Mouse (Mus musculus) C2C12 (cell line): ENCODE measurements around the gene Clpb. TPM values are rescaled to one million over a fixed set of nuclear protein-coding genes. Genes with fewer than 3 reads are reported as not detected.

Experiments used
- H3K27me3 ChIP-seq: one replicate; pipeline ENCODE4 v1.6.1; 2011; ENCODE audit not compliant: control insufficient read depth, insufficient read depth, insufficient read length
- H3K36me3 ChIP-seq: one replicate; pipeline ENCODE4 v1.6.1; 2011; ENCODE audit not compliant: control insufficient read depth, insufficient read depth
- H3K4me3 ChIP-seq: one replicate; pipeline ENCODE4 v1.5.1; 2011; ENCODE audit warnings: mild to moderate bottlenecking, control low read depth; ENCODE audit not compliant: poor library complexity, insufficient read depth, severe bottlenecking
- H3K79me2 ChIP-seq: one replicate; pipeline ENCODE4 v1.6.1; 2011; ENCODE audit not compliant: control insufficient read depth, insufficient read depth
- H3K79me3 ChIP-seq: one replicate; pipeline ENCODE4 v1.6.1; 2011; ENCODE audit warnings: low read depth, control low read depth
- H3ac ChIP-seq: one replicate; pipeline ENCODE3; 2011; ENCODE audit warnings: low read depth; ENCODE audit not compliant: control insufficient read depth, insufficient read length
- CEBPB ChIP-seq: IDR thresholded peaks from one replicate; pipeline ENCODE4 v1.6.1; 2011; ENCODE audit warnings: low read depth, mild to moderate bottlenecking, control low read depth, moderate library complexity
- CTCF ChIP-seq: IDR thresholded peaks from one replicate; pipeline ENCODE4 v1.5.1; 2011; ENCODE audit not compliant: control insufficient read depth, insufficient read depth, insufficient read length
- FOSL1 ChIP-seq: IDR thresholded peaks from one replicate; pipeline ENCODE4 v1.8.0; 2011; ENCODE audit warnings: mild to moderate bottlenecking, low read length; ENCODE audit not compliant: poor library complexity, insufficient read depth, severe bottlenecking
- MAX ChIP-seq: IDR thresholded peaks from one replicate; pipeline ENCODE4 v1.6.1; 2011; ENCODE audit warnings: mild to moderate bottlenecking, control low read depth
- MYOD1 ChIP-seq: IDR thresholded peaks from one replicate; pipeline ENCODE4 v1.6.1; 2011; ENCODE audit warnings: low read depth; ENCODE audit not compliant: control insufficient read depth, insufficient read length
- MYOG ChIP-seq: IDR thresholded peaks from one replicate; pipeline ENCODE4 v1.6.1; 2011; ENCODE audit not compliant: control insufficient read depth, insufficient read length; ENCODE audit errors: extremely low read depth
- USF1 ChIP-seq: IDR thresholded peaks from one replicate; pipeline ENCODE4 v1.6.1; 2011; ENCODE audit warnings: low read depth, mild to moderate bottlenecking, control low read depth, moderate library complexity
- polyA plus RNA-seq: library from polyadenylated mRNA; unstranded; fragments of >200 nt; fragmentation: generic; extraction: Trizol; gene quantifications from one replicate; pipeline ENCODE4 v1.2.1, GENCODE M21; 2012; ENCODE audit warnings: missing spikeins

Gene Clpb
- polyA plus RNA-seq, 1 experiment: 67.3 TPM

DNA sequence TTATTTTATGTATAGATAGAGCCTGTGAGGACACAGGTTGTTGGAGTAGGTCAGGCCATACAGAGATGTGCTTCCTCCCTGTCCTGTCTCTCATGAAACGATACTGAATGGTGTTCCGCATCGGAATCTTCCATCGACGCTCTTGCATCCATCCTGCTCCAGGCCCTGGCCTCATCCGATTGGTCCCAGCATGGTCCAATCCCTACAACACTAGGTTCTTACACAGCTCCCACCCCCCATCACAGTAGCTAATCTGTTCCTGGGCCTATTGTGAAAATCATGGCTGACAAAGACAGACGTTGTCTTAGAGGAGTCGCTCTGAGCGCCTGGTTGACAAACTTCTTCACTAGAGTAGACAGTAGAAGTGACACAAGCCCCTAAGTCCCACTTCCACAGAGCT, 13.7 kb upstream of the Clpb start:
- no peaks in the 10 kb centered on the region for H3K79me2 ChIP-seq
- H3ac ChIP-seq: no peak overlapping the region
- no peaks in the 10 kb centered on the region for H3K36me3 ChIP-seq
- no peaks in the 10 kb centered on the region for H3K27me3 ChIP-seq
- H3K79me3 ChIP-seq: no peaks in the 10 kb centered on the region
- H3K4me3 ChIP-seq: no peak overlapping the region
- no peak for TF ChIP-seq CTCF
- no peak for TF ChIP-seq USF1
- no peak for TF ChIP-seq MAX
- no peak for TF ChIP-seq MYOG
- no peak for TF ChIP-seq CEBPB
- no peak for TF ChIP-seq FOSL1
- no peak for TF ChIP-seq MYOD1

DNA sequence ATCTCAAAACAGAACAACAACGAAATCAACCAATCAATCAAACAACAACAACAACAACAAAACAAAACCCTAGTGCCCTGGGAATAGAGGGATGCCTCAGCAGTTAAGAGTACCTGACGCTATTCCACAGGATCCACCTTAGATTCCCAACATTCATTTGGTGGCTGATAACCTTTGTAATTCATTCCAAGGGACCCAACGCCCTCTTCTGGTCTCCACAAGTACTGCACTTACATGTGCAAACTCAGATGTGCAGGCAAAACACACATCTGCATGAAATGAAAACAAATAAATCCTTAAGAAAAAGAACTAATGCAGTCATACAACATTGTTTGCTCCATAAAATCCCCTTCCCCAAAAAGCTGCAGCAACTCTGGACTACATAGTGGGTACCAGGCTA, 12.9 kb upstream of the Clpb start:
- TF ChIP-seq MAX: no peak
- no peak for TF ChIP-seq FOSL1
- no peak for TF ChIP-seq MYOD1
- no peak for TF ChIP-seq CEBPB
- TF ChIP-seq USF1: no peak
- no peak for TF ChIP-seq CTCF
- no peak for TF ChIP-seq MYOG
- Histone ChIP-seq H3K27me3 (no peaks in the 10 kb centered on the region), H3K36me3 (no peaks in the 10 kb centered on the region), H3ac (no peak overlapping the region), H3K79me3 (no peaks in the 10 kb centered on the region), H3K4me3 (no peak overlapping the region), H3K79me2 (no peaks in the 10 kb centered on the region)

- H3K79me2 ChIP-seq: no peaks in the 10 kb centered on the region
- no peaks in the 10 kb centered on the region for H3K27me3 ChIP-seq
- H3K36me3 ChIP-seq: no peaks in the 10 kb centered on the region
- no peak overlapping the region for H3ac ChIP-seq
- H3K79me3 ChIP-seq: no peaks in the 10 kb centered on the region
- H3K4me3 ChIP-seq: no peak overlapping the region
- no peak for TF ChIP-seq CTCF
- no peak for TF ChIP-seq MYOG
- TF ChIP-seq MAX: no peak
- TF ChIP-seq FOSL1: no peak
- TF ChIP-seq USF1: no peak
- no peak for TF ChIP-seq MYOD1
- TF ChIP-seq CEBPB: no peak
Measured at GRCm38 (mm10) chr7:101653681-101654209, 9.7 kb upstream of the Clpb start.

DNA sequence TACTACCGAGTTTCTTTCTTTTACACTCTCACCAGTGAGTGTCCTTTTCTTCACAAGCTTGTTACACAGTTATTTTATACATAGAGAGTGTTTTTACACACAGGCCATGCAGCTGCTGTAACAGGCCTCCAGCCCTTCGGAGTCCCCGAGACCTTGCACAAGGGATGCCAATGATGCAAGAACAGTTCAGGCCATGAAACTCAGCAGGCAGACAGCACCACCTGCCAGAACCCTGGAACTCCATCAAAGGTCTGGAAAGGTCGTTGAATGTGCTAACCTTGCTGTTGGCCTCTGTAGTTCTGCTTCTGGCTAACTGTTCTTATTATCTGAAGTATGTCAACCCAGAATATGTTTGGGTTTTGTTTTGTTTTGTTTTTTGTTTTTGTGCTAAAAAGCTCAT, 8.5 kb upstream of the Clpb start:
- Histone ChIP-seq H3K27me3 (peaks cover 1% of the 10 kb centered on the region), H3ac (no peak overlapping the region), H3K79me2 (no peaks in the 10 kb centered on the region), H3K36me3 (no peaks in the 10 kb centered on the region), H3K4me3 (no peak overlapping the region), H3K79me3 (no peaks in the 10 kb centered on the region)
- TF ChIP-seq CEBPB (no peak), CTCF (no peak)

DNA sequence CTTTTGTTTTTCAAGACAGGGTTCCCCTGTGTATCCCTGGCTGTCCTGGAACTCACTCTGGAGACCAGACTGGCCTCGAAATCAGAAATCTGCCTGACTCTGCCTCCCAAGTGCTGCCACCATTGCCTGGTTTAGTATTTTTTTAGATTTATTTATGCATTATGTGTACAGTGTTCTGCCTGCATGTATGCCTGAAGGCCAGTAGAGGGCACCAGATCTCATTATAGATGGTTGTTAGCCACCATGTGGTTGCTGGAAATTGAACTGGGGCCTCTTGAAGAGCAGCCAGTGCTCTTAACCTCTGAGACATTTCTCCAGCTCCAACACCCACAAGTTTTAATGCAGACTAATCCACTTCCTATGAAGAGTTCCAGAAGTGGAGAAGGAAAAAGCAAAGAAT, 1.4 kb upstream of the Clpb start:
- Histone ChIP-seq H3K79me3 (peaks cover 2% of the 10 kb centered on the region), H3K27me3 (peaks cover 4% of the 10 kb centered on the region), H3K4me3 (no peak overlapping the region), H3K79me2 (peaks cover 12% of the 10 kb centered on the region), H3ac (no peak overlapping the region), H3K36me3 (no peaks in the 10 kb centered on the region)
- TF ChIP-seq USF1 (no peak), MYOG (no peak), MYOD1 (no peak), CEBPB (no peak), CTCF (no peak), FOSL1 (no peak), MAX (no peak)

GRCm38 (mm10) chr7:101666581-101666980, 3.1 kb downstream of the Clpb start:
- no peaks in the 10 kb centered on the region for H3K27me3 ChIP-seq
- H3K36me3 ChIP-seq: no peaks in the 10 kb centered on the region
- no peak overlapping the region for H3ac ChIP-seq
- H3K79me3 ChIP-seq: peaks cover 2% of the 10 kb centered on the region
- H3K4me3 ChIP-seq: no peak overlapping the region
- peaks cover 12% of the 10 kb centered on the region for H3K79me2 ChIP-seq
- no peak for TF ChIP-seq MAX
- peak; percentile 43 for TF ChIP-seq CTCF
